Mouse (Mus musculus): ENCODE results near the gene Gpd1.

The Gpd1 gene

DNA sequence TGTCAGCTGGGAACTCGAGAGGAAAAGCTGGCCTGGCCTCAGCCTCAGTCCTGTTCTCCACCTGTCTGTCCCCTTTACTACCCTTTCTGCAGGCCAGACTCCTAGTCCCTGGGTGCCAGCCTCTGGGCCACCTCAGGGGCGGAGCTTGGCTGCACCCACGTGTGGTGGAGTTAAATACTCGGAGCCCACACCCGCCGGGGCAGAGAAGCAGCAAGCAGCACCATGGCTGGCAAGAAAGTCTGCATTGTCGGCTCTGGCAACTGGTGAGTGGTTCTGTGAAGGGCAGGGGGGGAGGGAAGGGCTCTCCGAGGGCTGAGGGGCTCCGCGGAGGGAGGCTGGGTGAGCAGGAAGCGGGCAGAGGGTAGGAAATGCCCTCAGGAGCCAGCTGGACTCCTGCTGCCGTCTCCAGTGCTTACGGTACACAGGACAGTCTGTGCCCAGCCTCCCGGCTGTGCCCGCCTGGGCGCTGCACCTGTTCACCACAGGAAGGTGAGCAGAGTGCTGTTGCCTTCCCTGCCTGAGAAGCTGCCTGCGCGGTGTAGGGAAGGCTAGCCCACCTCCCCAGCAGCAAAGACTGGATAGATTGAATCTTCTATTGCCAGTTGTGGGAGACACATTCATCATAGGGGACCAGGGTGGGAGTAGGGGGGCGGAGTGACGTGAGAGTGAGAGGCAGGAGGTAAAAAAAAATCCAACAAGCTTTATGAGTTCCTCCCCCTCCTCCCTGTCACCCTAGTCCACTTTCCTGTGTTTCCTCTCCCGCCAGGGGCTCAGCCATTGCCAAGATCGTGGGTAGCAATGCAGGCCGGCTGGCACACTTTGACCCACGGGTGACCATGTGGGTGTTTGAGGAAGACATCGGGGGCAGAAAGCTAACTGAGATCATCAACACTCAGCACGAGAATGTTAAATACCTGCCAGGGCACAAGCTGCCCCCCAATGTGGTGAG lies at the start of gene Gpd1:
Gpd1 (plus strand) TSS at position 130 of the 949 bp plus-strand sequence.
- DNase-seq (ENCODE audit: low read depth, low spot score): no peak

DNA sequence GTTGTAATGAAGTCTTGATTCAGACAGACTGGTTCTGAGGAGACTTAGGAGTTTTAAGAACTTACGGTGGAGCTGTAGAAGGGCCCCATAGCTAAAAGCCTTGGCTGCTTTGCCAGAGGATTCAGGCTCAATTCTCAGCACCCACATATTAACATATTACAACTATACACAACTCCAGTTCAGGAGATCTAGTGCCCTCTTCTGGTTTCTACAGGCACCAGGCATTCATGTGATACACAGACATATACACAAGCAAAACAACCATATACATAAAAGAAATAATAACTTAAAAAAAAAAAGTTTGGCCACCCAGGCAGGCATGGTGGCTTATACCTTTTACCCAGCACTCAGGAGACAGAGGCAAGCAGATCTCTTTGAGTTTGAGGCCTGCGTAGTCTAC lies 49.8 kb upstream of the Gpd1 start:
- DNase-seq (ENCODE audit: low read depth, low spot score): no peak

DNA sequence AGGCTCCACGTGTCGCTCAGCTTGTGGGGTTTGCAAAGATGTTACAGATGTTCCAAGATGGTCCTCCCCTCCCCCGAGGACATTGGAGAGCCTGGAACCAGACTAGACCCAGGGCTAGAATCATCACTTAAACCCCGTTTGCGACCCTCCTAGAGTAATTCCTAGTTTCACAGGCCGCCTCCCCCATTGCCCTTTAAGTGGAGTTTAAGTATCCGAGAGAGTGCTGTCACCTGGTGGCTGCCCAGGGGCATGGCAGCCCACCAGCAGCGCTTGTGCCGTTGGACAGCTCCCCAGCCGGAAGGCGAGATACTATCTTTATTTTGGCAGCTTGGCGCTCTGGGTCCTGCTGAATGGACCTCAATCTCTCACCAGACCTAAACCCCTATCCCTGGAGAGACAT lies 48.4 kb upstream of the Gpd1 start:
- no peak for DNase-seq (ENCODE audit: low read depth, low spot score)

DNA sequence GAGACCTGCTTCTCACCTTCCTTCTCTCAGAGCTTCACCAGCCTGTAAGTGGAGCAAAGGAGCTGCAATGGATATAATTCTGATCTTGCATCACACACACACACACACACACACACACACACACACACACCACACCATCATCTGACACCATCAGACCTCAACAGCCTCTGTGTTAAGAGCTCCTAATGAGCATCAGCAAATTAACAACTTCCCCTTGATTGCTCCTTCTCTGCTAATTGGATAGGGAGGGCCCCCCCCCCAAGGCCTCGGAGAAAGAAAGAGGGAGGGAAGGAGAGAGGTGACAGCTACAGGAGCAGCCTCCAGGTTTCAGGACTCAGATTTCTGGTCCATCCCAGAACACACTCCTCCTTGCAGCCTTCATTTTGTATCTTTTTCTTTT lies 47.9 kb upstream of the Gpd1 start:
- no peak for DNase-seq (ENCODE audit: low read depth, low spot score)

GRCm38 (mm10) chr15:99670154-99670821 lies 47.0 kb upstream of the Gpd1 start, which contains the start of gene Asic1:
TSS of gene Asic1 (plus strand) at chr15:99670368.
- no peak for DNase-seq (ENCODE audit: low read depth, low spot score)

DNA sequence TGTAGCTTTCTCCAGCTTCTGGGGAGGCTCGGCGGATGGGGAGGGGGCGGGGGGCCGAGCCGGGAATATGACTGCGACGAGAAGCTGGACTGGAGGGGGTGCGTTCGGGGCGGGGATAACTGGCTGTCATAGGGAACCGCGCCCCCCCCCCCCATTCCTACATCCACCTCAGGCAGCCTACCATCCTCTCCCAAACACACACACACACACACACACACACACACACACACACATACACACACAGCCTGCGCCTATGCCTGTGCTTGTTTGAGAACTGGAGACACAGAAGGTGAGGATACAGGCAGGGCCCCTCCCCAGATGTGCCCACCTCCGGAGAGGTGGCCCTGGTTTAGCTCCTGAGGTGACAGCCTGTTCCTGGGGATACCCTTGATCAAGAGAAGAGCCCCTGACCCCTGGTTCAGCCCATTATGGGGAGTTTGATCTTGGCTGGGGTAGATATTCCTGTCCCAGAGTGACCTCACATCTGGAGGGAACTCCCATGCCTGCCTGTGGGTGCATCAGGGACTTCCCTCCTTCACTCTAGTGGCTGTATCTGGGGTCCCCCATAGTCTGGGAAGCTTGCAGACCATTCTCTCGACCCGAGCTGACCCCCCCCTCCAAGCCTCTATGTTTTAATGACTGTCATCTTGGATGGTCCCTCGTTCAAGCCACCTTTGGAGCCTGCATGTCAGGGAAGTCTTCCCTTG lies 46.2 kb upstream of the Gpd1 start:
- no peak for DNase-seq (ENCODE audit: low read depth, low spot score)

GRCm38 (mm10) chr15:99671783-99672182 lies 45.5 kb upstream of the Gpd1 start:
- DNase-seq (ENCODE audit: low read depth, low spot score): no peak

- no peak for DNase-seq (ENCODE audit: low read depth, low spot score)
Observed at GRCm38 (mm10) chr15:99674866-99675265, 42.4 kb upstream of the Gpd1 start.

DNA sequence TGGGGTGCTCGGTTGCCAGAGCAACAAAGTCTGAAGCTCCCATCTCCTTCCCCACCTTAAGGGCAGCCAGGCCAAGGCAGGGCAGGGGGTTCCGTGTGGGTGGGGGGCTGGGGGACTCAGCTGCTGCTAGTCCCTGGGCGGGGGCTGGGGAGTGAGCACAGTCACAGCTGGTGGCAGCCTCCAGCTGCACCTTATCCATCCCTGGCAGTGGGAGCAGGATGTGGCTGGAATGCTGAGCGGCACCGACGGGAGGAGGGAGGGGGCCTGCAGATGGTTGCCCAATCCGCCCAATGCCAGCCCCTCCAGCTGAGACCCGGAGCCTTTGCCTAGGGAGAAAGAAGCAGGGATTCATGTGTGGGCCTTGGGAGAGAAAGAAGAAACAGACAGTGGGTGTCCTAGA lies 40.2 kb upstream of the Gpd1 start:
- DNase-seq (ENCODE audit: low read depth, low spot score): no peak

GRCm38 (mm10) chr15:99678063-99678800 lies 39.1 kb upstream of the Gpd1 start:
- no peak for DNase-seq (ENCODE audit: low read depth, low spot score)

GRCm38 (mm10) chr15:99679008-99679407 lies 38.3 kb upstream of the Gpd1 start:
- no peak for DNase-seq (ENCODE audit: low read depth, low spot score)

DNA sequence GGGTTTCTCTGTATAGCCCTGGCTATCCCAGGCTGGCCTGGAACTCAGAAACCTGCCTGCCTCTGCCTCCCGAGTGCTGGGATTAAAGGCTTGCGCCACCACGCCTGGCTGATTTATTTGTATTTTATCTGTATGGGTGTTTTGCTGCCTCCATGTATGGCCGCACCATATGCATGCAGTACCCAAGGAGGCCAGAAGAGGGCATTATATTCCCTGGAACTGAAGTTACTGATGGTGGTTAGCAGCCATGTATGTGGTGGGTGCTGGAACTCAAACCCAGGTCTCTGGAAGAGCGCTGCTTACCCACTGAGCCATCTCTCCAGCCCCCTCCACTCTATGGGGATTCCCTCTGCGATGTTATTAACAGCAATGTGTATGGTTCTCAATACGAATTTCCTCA lies 34.4 kb upstream of the Gpd1 start:
- DNase-seq (ENCODE audit: low read depth, low spot score): no peak

DNA sequence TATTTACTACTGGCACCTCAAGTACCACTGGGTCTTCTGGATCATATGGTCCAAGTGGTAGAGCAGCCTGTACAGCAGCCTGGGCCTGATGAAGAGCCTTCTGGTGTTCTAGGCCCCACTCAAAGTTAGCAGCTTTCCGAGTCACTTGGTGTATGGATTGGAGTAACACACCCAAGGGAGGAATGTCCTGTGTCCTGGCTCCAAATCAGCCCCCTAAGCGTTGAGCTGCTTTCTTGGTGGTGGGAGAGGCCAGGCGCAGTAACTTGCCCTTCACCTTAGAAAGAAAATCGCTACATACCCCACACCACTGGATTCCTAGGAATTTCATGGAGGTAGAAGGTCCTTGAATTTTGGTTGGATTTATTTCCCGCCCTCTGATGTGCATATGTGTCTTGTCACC lies 33.2 kb upstream of the Gpd1 start:
- no peak for DNase-seq (ENCODE audit: low read depth, low spot score)

DNA sequence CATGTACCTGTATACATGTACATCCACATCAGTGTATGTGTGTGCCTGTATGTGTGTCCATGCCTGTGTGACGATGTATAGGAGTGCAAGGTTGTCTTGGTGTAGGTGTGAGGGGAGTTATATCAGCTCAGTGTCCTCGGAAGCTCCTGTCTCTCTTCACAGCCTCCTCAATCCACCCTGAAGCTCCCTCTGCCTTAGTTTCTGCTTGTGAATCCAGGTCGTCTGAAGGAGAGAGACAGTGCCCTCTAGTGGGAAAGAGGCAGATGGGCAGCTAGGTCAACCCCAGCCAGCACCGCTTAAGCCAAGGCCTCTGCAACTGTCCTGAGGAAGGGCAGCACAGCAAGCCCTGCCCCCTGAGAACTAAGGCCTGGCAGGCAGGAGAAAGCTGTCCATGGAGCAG lies 28.6 kb upstream of the Gpd1 start:
- DNase-seq (ENCODE audit: low read depth, low spot score): no peak

- DNase-seq (ENCODE audit: low read depth, low spot score): no peak
Observed at GRCm38 (mm10) chr15:99690924-99691323, 26.4 kb upstream of the Gpd1 start.

DNA sequence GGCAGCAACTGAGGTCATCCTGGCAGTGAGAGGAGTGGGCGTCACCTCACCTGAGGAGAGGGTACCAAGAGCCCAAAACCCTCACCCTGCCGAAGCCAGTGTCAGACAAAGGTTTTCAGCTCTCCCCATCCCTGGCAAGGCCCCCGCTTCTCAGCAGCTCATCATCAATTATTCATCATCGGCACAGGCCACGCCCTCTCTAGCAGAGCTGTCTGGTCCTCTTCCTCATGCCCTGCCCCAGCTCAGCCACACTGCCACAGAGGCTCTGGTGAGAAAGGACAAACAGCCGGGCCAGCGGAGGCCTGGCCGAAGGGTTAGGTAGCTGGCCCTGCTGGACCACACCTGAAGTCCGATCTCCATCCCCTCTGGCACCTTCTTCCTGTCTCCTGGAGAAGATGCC lies 25.3 kb upstream of the Gpd1 start:
- DNase-seq (ENCODE audit: low read depth, low spot score): no peak

DNA sequence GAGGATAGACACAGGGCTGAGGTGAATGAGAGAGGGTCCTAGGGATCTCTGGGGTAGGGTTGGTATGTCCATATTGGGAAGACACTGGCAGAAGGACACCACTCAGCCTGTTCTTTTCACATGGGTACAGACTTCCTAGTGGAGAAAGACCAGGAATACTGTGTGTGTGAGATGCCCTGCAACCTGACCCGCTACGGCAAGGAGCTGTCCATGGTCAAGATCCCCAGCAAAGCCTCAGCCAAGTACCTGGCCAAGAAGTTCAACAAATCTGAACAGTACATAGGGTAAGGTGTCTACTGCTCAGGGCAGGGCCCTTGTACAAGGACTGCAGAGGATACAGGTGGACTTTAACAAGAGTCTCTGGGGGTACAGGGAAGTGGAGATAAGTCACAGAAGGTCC lies 20.0 kb upstream of the Gpd1 start:
- DNase-seq (ENCODE audit: low read depth, low spot score): no peak

- DNase-seq (ENCODE audit: low read depth, low spot score): no peak
Observed at GRCm38 (mm10) chr15:99698533-99699085, 18.7 kb upstream of the Gpd1 start.

- DNase-seq (ENCODE audit: low read depth, low spot score): no peak
Observed at GRCm38 (mm10) chr15:99699715-99700114, 17.6 kb upstream of the Gpd1 start.

GRCm38 (mm10) chr15:99700219-99701106 lies 16.9 kb upstream of the Gpd1 start:
- DNase-seq (ENCODE audit: low read depth, low spot score): no peak
